Mouse (Mus musculus) stomach, embryonic 15.5 days (tissue): ENCODE data around the gene Neurl1a. TPM values are rescaled to one million over a fixed set of nuclear protein-coding genes. Genes with fewer than 3 reads are reported as not detected.
A peak's percentile ranks its signal among the peaks of the same experiment; 100 is the strongest.

Experiments
- ATAC-seq: fragments of 200-750 bp; cut with Nextera tagmentation; 2 replicates; pipeline ENCODE4 v1.8.0; 2017; ENCODE audit warnings: low read depth, moderate number of reproducible peaks, moderate TSS enrichment; ENCODE audit not compliant: insufficient read depth, low FRiP score
- H3K27ac ChIP-seq: fragments of 300-500 bp; sonication (generic); 2 replicates; pipeline ENCODE4 v1.5.1; 2015; ENCODE audit warnings: mild to moderate bottlenecking, inconsistent platforms
- H3K27me3 ChIP-seq: fragments of 300-500 bp; sonication (generic); replicated peaks from 2 replicates; pipeline ENCODE4 v1.6.1; 2015; ENCODE audit warnings: inconsistent platforms
- H3K36me3 ChIP-seq: fragments of 300-500 bp; sonication (generic); 2 replicates; pipeline ENCODE4 v1.6.1; 2015; ENCODE audit warnings: inconsistent platforms
- H3K4me1 ChIP-seq: fragments of 300-500 bp; sonication (generic); 2 replicates; pipeline ENCODE4 v1.6.1; 2015; ENCODE audit warnings: inconsistent platforms
- H3K4me2 ChIP-seq: fragments of 300-500 bp; sonication (generic); 2 replicates; pipeline ENCODE4 v1.6.1; 2015; ENCODE audit warnings: mild to moderate bottlenecking, inconsistent platforms
- H3K4me3 ChIP-seq: fragments of 300-500 bp; sonication (generic); replicated peaks from 2 replicates; pipeline ENCODE4 v1.5.1; 2015; ENCODE audit warnings: inconsistent platforms
- H3K9ac ChIP-seq: fragments of 300-500 bp; sonication (generic); 2 replicates; pipeline ENCODE4 v1.6.1; 2015; ENCODE audit warnings: inconsistent platforms
- H3K9me3 ChIP-seq: fragments of 300-500 bp; sonication (generic); 2 replicates; pipeline ENCODE4 v1.6.1; 2016; ENCODE audit warnings: inconsistent platforms
- whole genome bisulfite sequencing: fragments of 180-500 bp; shearing (Covaris S2); methylation state at CpG from one replicate; pipeline ENCODE4 v1.1.7; 2015; 5-methylcytosine and 5-hydroxymethylcytosine counted together
- polyA plus RNA-seq: library from polyadenylated mRNA; unstranded; fragments of >200 nt; fragmentation: Nextera tagmentation; extraction: Ambion mirVana; gene quantifications from 2 replicates; pipeline ENCODE4 v1.2.1, GENCODE M21; 2015

The Neurl1a gene
- polyA plus RNA-seq, 1 experiment from 2014 or later, result 7.5 TPM

- ATAC-seq, result no peak
- peaks cover 34% of the 10 kb centered on the region for H3K27me3 ChIP-seq
- peak overlapping the region; percentile 60 for H3K4me2 ChIP-seq
- no peaks in the 10 kb centered on the region for H3K9me3 ChIP-seq
- no peak overlapping the region for H3K27ac ChIP-seq
- H3K36me3 ChIP-seq, result no peaks in the 10 kb centered on the region
- peaks cover 11% of the 10 kb centered on the region; the same call in 1 of the 2 replicates for H3K4me1 ChIP-seq
- no peak overlapping the region for H3K9ac ChIP-seq
- 3% methylated on average over 90 of the region's 90 CpGs for WGBS
- H3K4me3 ChIP-seq, result peak overlapping the region; percentile 35
These were observed 74.5 kb downstream of the Neurl1a start for GRCm38 (mm10) chr19:47253053-47253628.

DNA sequence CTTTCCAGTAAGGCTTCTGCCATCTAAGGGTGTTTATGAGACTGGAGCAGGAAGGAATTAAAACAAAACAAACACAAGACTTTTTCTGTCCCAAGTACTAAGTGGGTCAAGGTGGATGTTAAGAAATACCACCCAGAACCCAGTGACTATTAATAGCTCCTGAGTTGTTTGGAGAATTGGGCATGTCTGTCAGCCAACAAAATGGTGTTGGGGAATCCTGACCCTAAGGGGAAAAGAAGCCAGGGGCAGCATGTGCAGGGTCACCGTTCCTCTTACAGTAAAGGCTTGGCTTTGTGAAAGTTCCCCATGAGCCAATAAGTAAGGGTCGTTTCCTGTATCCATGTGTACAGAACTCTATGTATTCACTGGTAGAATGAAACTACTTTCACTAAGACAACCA, 76.4 kb downstream of the Neurl1a start:
- H3K4me1 ChIP-seq, result no peaks in the 10 kb centered on the region
- H3K4me3 ChIP-seq, result no peak overlapping the region
- no peak overlapping the region for H3K27ac ChIP-seq
- H3K27me3 ChIP-seq, result peaks cover 34% of the 10 kb centered on the region
- H3K4me2 ChIP-seq, result no peak overlapping the region
- no peaks in the 10 kb centered on the region for H3K36me3 ChIP-seq
- ATAC-seq, result no peak
- no peaks in the 10 kb centered on the region for H3K9me3 ChIP-seq
- H3K9ac ChIP-seq, result no peak overlapping the region
- 67% methylated on average over 2 of the region's 2 CpGs for WGBS

GRCm38 (mm10) chr19:47255919-47256318, 77.3 kb downstream of the Neurl1a start:
- Histone ChIP-seq H3K27me3 (peaks cover 31% of the 10 kb centered on the region), H3K4me2 (no peak overlapping the region), H3K27ac (no peak overlapping the region), H3K9ac (no peak overlapping the region), H3K4me3 (no peak overlapping the region), H3K9me3 (no peaks in the 10 kb centered on the region), H3K36me3 (no peaks in the 10 kb centered on the region), H3K4me1 (no peaks in the 10 kb centered on the region)
- 55% methylated on average over 6 of the region's 6 CpGs for WGBS
- no peak for ATAC-seq

DNA sequence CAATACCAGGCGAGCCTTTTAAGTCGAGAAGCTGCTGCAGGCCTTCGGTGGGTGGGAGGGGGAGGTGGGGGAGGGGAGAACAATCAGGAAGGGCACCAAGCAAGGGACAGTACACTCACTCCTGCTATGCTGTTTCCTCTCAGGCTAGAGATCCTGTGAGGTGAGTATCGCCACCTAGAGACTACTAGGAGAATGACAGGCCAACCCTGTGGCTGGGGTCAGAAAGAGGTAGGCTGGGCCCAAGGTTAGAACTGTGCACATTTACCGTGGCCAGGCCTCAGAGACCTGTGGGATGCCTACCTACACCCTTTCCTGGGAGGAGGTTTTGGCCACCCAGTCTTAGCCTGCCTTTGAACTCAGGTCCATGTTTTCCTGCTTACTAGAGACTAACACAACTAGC, 81.0 kb downstream of the Neurl1a start:
- 14% methylated on average over 5 of the region's 5 CpGs for WGBS
- Histone ChIP-seq H3K4me2 (no peak overlapping the region), H3K9ac (no peak overlapping the region), H3K36me3 (peaks cover 3% of the 10 kb centered on the region; the same call in 1 of the 2 replicates), H3K27me3 (no peaks in the 10 kb centered on the region), H3K4me1 (no peaks in the 10 kb centered on the region), H3K9me3 (no peaks in the 10 kb centered on the region), H3K4me3 (no peak overlapping the region), H3K27ac (no peak overlapping the region)
- no peak for ATAC-seq

- Histone ChIP-seq H3K4me1 (no peaks in the 10 kb centered on the region), H3K27me3 (no peaks in the 10 kb centered on the region), H3K4me2 (no peak overlapping the region), H3K9ac (no peak overlapping the region), H3K27ac (no peak overlapping the region), H3K9me3 (no peaks in the 10 kb centered on the region), H3K36me3 (peaks cover 7% of the 10 kb centered on the region; the same call in 1 of the 2 replicates), H3K4me3 (no peak overlapping the region)
- ATAC-seq, result no peak
- WGBS, result 76% methylated on average over 8 of the region's 8 CpGs
These were observed 82.6 kb downstream of the Neurl1a start for GRCm38 (mm10) chr19:47261196-47261595.

DNA sequence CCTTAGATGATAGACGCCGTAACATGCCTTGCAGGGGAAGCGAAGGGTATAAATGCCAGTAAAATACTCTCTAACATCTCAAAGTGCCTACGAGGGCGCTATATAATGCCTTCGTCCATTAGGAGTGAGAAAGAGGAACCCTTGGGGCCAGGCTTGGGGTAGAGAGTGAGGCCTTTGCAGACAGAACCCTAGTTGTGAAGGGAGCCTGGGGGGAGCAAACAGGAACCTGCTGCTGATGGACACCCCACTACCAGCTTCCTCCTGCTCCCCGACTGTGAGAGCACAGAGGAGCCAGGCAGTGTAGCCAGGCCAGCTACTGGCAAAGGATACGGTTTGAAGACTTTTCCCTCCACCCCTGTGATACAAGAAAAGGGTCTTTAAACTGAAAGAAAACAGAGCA, 85.0 kb downstream of the Neurl1a start:
- 83% methylated on average over 8 of the region's 8 CpGs for WGBS

GRCm38 (mm10) chr19:47264322-47265092, 85.9 kb downstream of the Neurl1a start:
- Histone ChIP-seq H3K36me3 (peaks cover 33% of the 10 kb centered on the region), H3K27ac (no peak overlapping the region), H3K27me3 (no peaks in the 10 kb centered on the region), H3K9ac (no peak overlapping the region), H3K9me3 (no peaks in the 10 kb centered on the region), H3K4me2 (no peak overlapping the region), H3K4me1 (no peaks in the 10 kb centered on the region), H3K4me3 (no peak overlapping the region)
- no peak for ATAC-seq
- WGBS, result 37% methylated on average over 11 of the region's 11 CpGs

More for the DNA sequence above, 85.0 kb downstream of the Neurl1a start:
- Histone ChIP-seq H3K9me3 (no peaks in the 10 kb centered on the region), H3K36me3 (peaks cover 29% of the 10 kb centered on the region), H3K9ac (no peak overlapping the region), H3K27ac (no peak overlapping the region), H3K4me3 (no peak overlapping the region), H3K4me2 (no peak overlapping the region), H3K27me3 (no peaks in the 10 kb centered on the region), H3K4me1 (no peaks in the 10 kb centered on the region)
- no peak for ATAC-seq

DNA sequence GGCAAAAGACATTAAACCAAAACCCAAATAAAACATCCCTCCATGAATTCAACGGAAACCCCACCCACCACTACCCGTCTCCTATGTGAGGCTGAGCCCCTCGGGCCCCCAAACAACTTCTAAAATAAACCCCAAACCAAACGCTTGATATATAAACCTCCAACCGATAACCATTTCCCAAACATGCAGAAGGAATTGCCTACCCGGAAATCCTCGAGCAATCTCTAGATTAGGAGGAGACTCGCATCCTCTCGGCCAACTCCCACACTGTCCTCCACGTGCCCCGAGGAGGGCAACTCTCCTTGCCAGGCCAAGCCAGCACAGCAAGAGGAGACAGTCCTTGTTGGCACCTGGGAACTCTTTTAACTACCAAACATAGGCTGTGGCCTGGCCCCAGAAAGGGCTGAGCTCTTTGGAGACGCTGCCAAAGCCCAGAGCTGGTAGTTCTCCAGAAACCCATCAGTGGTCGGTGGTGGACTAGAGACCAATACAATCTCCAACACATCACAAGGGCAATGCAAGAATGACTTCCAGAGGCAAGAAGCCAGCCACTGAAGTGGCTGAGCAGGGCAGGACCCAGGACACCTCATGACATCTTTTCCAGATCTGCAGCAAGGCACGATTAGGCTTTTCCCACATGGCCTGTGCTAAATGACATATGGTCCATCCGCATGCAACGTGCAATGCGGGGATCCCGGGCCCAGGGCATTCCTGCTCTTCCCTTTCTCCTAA, 87.6 kb downstream of the Neurl1a start:
- H3K4me2 ChIP-seq, result no peak overlapping the region
- no peak for ATAC-seq
- H3K4me1 ChIP-seq, result no peaks in the 10 kb centered on the region; the same call in 1 of the 2 replicates
- H3K9me3 ChIP-seq, result no peaks in the 10 kb centered on the region
- H3K27ac ChIP-seq, result no peak overlapping the region
- H3K4me3 ChIP-seq, result no peak overlapping the region
- no peak overlapping the region for H3K9ac ChIP-seq
- H3K27me3 ChIP-seq, result no peaks in the 10 kb centered on the region
- 81% methylated on average over 18 of the region's 18 CpGs for WGBS
- H3K36me3 ChIP-seq, result peaks cover 43% of the 10 kb centered on the region

DNA sequence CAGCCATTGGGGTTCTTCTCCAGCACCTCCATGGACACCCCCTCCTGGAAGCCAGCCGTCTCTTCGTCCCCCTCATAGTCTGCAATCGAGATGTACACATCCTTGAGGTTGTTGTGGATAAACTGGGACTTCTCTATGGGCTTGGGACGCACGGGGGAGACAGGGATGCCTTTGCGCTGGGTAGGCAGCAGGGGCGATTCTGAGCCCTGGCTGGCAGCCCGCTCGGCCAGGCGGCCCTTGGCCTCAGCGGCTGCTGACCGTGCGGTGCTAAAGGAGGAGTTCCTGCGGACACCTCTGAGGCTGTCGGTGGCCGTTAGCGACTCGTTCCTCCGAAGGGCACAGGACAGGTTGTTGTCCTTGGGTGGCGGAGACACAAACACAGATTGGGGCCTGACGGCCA, 88.4 kb downstream of the Neurl1a start:
- ATAC-seq, result no peak
- Histone ChIP-seq H3K9ac (no peak overlapping the region), H3K27me3 (no peaks in the 10 kb centered on the region), H3K36me3 (peaks cover 48% of the 10 kb centered on the region), H3K4me1 (no peaks in the 10 kb centered on the region; the same call in 1 of the 2 replicates), H3K27ac (no peak overlapping the region), H3K4me2 (no peak overlapping the region), H3K9me3 (no peaks in the 10 kb centered on the region), H3K4me3 (no peak overlapping the region)
- 89% methylated on average over 21 of the region's 21 CpGs for WGBS

DNA sequence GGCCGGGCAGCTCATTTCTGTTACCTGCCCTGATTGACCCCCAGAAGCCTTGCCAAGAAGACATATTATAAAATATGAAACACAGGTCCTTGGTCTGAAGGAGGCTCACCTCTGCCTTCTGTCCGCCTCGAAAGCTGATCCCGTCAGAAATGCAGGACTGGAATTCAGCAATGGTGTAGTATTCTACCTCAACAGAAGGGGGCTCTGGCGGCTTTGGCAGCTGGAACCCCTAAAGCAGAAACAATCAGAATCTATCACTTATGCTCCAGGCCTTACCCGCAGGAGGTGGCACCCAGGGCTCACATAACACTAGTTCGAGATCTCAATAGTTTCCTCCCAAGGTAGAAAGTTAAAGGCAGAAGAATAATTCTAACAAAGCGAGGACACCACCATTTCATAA, 91.1 kb downstream of the Neurl1a start:
- H3K27ac ChIP-seq, result no peak overlapping the region
- no peak for ATAC-seq
- H3K36me3 ChIP-seq, result peaks cover 69% of the 10 kb centered on the region
- 58% methylated on average over 8 of the region's 8 CpGs for WGBS
- H3K9ac ChIP-seq, result no peak overlapping the region
- H3K4me3 ChIP-seq, result no peak overlapping the region
- H3K9me3 ChIP-seq, result no peaks in the 10 kb centered on the region
- H3K4me1 ChIP-seq, result no peaks in the 10 kb centered on the region; the same call in 1 of the 2 replicates
- H3K27me3 ChIP-seq, result no peaks in the 10 kb centered on the region
- no peak overlapping the region for H3K4me2 ChIP-seq

- 83% methylated on average over 9 of the region's 9 CpGs for WGBS
These were observed 91.9 kb downstream of the Neurl1a start for GRCm38 (mm10) chr19:47270520-47270919.

DNA sequence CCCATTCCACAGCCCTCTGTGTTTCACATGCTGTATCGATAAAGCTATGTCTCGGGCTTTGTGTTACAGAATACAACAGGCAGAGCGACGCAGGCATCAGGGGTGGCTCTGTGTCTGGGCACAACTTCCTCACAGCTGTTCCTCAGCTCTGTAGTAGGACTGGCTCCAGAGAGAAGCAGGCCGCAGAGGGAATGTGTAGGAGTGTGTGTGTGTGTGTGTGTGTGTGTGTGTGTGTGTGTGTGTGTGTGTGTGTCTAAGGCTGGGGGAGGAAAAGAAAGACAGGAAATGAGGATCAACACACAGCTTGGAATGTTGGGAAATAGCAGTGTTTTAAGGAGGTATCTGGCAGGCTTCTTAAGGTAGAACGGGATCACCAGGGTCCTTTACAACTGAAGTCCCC, 98.1 kb downstream of the Neurl1a start:
- no peak for ATAC-seq

More at GRCm38 (mm10) chr19:47270520-47270919, 91.9 kb downstream of the Neurl1a start:
- ATAC-seq, result no peak
- no peak overlapping the region for H3K4me3 ChIP-seq
- no peak overlapping the region for H3K27ac ChIP-seq
- no peaks in the 10 kb centered on the region; the same call in 1 of the 2 replicates for H3K4me1 ChIP-seq
- H3K9me3 ChIP-seq, result no peaks in the 10 kb centered on the region
- no peak overlapping the region for H3K4me2 ChIP-seq
- no peak overlapping the region for H3K9ac ChIP-seq
- peaks cover 73% of the 10 kb centered on the region for H3K36me3 ChIP-seq
- no peaks in the 10 kb centered on the region for H3K27me3 ChIP-seq

More for the DNA sequence above, 98.1 kb downstream of the Neurl1a start:
- Histone ChIP-seq H3K36me3 (peaks cover 63% of the 10 kb centered on the region), H3K9ac (no peak overlapping the region), H3K4me1 (peaks cover 19% of the 10 kb centered on the region), H3K27me3 (no peaks in the 10 kb centered on the region), H3K4me2 (no peak overlapping the region), H3K9me3 (no peaks in the 10 kb centered on the region), H3K27ac (peak overlapping the region; percentile 21; the same call in 1 of the 2 replicates), H3K4me3 (no peak overlapping the region)
- WGBS, result 68% methylated on average over 6 of the region's 6 CpGs
